Mouse (Mus musculus) layer of hippocampus, postnatal 14 days (tissue): Measurements from ENCODE around the gene Adcy6. TPM values are rescaled to one million over a fixed set of nuclear protein-coding genes. Genes with fewer than 3 reads are reported as not detected.

Experiments used
- DNase-seq, 2 experiments: peaks; one replicate each; pipeline ENCODE4 v3.0.0; 2021 to 2022; ENCODE audit warnings: low spot score in 2 of 2, mixed read lengths in 1 of 2
- long read RNA-seq, 2 experiments: library from polyadenylated mRNA; stranded (forward); transcript quantifications; one replicate each; pipeline ENCODE4 v2.0.0; 2021
- total RNA-seq, 2 experiments: library from RNA; stranded (reverse); gene quantifications; 2 replicates each; pipeline ENCODE4 v1.2.3; 2021

Adcy6 gene
- total RNA-seq = 10 to 100 TPM; 45.1 to 45.3 TPM
- long read RNA-seq, experiment 1, partial matches to known transcripts = 2 of 6 reads
- long read RNA-seq, experiment 1, other reads (novel, unspliced or antisense) = 3 of 6 reads
- long read RNA-seq, experiment 2, partial matches to known transcripts = 4 of 4 reads
- long read RNA-seq, experiment 2, other reads (novel, unspliced or antisense) = 0 of 4 reads

DNA sequence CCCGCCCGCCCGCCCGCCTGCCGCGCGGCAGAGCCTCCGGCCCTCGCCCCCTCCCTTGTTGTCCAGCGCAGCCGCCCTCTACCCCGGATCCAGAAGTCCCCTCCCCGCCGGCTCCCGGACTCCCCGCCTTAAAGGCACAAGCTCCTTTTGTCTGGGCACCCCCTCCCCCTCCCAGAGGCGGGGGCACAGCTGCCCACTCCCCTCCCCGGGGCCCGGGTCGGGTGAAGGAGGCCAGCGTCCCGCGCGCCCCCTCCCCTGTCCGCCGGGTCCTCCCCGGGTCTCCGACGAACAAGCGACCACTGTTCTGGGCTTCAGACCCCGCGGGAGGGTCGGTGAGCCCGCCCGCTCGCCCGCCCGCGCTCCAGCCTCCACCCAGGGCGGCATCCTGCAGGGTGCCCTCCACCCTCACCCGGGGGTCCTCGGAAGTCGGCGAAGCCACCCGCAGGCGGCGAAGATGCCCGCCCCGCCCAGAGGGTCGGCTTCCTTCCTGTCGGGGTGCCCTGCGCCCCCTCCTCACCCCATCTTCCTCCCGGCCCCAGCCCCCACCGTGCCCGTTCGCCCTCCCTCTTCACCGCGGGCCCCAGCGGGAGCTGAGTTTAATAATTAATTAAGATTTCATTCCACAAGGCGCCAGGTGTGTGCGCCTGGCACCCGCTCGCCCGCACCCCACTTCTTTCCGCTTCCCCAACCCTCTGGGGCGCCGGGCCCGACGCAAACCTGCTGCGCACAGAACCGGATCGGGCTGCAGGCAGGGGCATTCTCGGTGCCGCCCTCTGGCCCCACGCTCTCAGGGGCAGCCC, at the start of gene Adcy6:
TSS of gene Adcy6 (minus strand) at position 746 of the 800 bp plus-strand sequence.
- DNase-seq = peak; percentile 69 to 83

- DNase-seq = no peak
Observed at GRCm38 (mm10) chr15:98656982-98657751, 47.3 kb upstream of the Adcy6 start.

- no peak for DNase-seq
Observed at GRCm38 (mm10) chr15:98652174-98652573, 42.3 kb upstream of the Adcy6 start.

DNA sequence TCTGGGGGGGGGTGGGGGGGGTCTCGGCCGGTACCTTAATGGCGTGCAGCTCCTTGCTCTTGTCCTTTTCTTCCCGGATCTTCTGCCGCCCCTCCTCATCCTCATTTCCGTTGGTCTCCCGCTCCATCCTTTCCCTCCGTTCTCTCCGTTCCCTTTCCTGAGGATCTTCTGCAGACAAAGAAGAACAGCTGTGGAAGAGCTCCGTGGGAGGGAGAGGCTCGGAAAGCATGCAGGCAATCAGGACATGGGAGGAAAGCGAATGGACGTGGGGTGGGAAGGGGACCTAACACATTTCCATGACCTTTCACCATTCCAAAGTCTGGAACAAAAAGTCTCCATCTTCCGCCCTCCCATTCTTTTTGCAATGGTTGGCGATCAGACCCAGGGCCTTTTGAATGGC, 41.6 kb upstream of the Adcy6 start:
- no peak for DNase-seq

GRCm38 (mm10) chr15:98648071-98648470, 38.2 kb upstream of the Adcy6 start:
- DNase-seq = peak in 1 of 2 experiments; percentile 66

DNA sequence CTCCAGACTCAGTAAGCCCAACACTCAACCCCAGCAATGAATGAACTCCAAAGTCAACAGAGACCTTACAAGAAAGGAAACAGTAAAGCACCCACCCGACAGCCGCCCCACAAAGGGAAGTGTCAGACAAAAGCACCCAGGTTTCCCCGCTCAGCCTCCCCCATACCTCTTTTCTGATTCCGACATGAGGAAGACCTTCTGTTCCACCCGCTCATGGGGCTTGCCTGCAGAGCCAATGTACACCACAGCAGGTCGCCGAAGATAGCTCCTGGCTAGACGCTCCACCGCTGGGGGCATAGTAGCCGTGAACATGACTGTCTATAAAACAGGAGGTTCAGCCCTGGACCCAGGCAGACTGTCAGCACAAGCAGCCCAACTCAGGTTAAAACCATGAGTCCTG, 37.4 kb upstream of the Adcy6 start:
- no peak for DNase-seq

- DNase-seq = no peak
Observed at GRCm38 (mm10) chr15:98646737-98647136, 36.9 kb upstream of the Adcy6 start.

DNA sequence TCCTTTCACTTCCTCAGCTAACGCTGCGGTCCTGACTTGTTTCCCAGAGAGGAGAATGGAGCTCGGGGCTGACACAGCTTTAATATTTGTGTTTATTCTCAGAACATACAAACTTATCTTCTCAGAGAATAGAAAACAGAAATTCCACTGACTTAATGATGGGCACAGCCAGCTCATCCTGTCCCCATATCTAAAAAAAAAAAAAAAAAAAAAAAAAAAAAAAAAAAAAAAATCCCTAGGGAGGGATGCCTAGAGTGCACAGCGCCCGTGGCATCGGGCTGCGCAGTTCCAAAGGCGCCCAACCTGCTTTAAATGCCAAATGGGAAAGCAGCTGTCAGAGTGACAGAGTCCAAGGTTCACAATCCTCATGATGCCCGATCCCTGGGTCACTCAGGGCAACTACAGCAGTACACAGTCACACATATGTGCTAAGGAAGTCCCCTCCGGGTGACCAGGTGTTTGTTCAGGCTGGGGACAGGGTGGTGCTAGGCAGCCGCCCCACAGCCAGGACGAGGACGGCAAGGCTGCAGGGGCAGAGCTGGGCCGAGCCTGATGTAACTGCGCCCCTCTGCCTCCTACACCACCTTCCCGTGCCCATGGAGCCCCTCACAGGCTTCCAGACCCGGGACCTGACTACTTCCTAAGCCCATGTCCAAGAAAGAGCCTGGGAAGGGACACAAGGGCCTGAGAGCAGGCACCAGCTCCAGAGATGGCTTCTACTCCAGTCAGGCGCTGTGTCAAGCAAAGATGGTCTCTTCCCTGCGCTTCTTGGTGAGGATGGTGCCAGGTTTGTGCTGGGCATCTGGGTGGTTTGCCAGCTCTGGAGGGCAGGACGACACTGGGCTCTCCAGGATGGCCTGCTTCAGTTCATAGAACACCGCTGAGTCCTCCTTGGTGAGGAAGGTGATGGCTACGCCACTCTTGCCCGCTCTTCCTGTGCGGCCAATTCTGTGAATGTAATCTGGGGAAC, 35.5 kb upstream of the Adcy6 start:
- DNase-seq = no peak

- DNase-seq = no peak
Observed at GRCm38 (mm10) chr15:98644406-98644805, 34.5 kb upstream of the Adcy6 start.

DNA sequence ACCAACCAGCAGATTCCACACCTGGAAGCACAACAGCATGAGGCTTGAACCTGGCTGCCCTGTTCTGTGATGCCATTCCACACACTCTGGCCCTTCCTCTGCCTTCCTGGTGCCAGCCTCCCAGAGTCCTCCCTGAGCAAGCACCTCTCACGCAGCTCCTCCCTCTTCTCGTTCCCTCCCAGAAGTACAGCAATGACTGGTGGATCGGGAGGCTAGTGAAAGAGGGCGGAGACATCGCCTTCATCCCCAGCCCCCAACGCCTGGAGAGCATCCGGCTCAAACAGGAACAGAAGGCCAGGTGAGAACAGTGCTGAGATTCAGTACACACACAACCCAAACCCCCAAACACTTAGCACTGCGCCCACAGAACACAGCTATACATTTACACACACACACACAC, 30.3 kb upstream of the Adcy6 start:
- no peak for DNase-seq

DNA sequence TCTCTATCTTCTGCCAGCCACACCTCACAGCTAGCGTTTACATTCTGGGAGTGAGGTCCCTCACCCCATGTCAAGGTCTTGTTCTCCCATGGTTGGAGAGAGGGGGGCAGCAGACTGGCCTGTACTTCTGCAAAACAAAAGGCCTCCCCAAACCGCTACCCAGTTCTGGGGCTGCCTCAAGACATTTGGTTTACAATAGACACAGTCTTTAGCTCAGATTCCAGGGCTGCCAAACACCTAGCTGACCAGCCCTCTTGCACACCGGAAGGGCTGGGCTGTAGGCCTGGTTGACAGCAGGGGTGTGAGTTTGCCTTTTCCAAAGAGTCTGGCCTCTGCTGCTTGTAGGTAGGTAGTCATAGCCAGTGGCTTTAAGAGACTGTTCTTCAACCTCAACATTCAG, 27.3 kb upstream of the Adcy6 start:
- DNase-seq = no peak

DNA sequence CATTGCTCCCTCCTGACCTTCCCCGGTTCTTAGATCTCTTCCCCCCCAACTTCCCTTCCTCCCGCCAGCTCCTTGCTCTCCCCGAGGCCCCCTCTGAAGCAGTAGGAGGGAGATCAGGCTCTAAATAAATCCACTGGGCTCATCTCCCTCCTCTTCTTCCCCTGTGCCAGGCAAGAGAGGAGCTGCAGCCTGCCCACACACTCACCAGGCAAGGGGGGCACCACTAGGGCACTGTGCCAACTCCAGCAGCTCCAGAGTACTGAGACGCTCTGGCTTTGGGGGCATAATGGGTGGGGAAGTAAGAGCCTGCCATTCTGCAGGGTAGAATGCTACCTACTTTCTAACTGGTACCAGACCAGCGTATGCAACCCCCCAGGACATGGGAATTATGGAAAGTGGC, 26.6 kb upstream of the Adcy6 start:
- DNase-seq = no peak

- DNase-seq = no peak
Observed at GRCm38 (mm10) chr15:98635291-98635841, 25.5 kb upstream of the Adcy6 start.

- peak; percentile 82 to 83 for DNase-seq
Observed at GRCm38 (mm10) chr15:98634541-98635081, 24.7 kb upstream of the Adcy6 start.

DNA sequence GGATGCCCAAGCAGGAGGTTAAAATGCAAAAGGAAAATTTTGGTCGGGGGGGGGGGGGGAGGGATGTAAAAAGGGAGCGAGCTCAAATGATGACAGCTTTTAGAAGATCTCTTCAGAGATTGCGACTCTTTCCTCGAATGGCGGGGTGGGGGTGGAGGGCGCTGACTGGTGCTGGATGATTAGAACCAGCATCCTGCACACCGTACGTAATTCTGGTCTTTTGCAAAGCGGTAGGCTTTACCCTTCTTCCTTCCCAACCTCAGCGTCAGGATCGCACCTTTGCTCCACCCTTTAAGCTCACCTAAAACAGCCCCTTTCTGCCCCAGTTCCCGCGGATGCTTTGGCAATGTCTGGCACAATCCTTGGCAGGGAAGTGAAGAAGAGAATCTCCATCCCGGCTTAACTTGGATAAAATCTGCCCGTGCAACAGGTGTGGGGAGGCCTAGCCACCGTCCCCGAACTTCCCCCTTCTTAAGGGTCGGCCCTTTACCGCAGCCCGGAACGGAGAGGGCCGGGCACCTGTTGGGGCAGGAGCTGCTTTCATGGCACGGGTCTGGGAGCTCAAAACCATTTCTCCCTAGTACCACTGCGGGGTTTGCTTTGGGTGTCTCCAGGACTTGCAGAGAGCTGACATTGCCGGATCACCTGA, 24.1 kb upstream of the Adcy6 start:
- DNase-seq = no peak

GRCm38 (mm10) chr15:98632921-98633320, 23.0 kb upstream of the Adcy6 start:
- DNase-seq = no peak

DNA sequence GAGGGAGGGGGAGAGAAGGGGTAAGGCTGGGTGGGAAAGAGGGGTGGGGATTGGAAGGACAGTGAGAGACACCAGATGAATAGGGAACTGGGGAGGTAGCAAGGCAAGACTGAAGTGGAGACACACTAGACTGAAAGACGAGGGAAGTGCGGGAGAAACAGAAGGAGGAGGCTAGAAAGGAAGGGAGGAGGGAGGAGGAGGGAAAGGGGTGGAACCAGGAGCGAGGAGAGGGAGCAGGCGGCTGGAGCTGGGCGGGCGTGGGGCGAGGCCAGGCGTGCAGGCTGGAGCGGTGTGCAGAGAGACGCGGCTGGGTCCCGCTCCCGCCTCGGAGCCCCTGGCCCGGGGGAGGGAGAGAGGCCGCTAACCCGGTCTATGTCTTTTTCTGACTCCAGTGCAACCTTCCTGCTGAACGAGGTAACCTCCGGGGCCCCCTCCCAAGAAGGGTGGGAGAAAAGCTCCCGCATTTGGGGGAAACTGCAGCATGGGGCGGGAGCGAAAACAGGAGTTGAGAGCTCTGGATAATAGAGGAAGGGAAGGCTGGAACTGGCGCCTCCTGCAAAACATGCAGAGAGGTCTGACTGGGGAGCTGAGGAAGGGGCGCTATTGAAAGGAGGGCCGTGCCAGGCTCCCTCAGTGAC, 22.4 kb upstream of the Adcy6 start:
- DNase-seq = no peak

- DNase-seq = peak in 1 of 2 experiments; percentile 68
Observed at GRCm38 (mm10) chr15:98631493-98631892, 21.6 kb upstream of the Adcy6 start.

DNA sequence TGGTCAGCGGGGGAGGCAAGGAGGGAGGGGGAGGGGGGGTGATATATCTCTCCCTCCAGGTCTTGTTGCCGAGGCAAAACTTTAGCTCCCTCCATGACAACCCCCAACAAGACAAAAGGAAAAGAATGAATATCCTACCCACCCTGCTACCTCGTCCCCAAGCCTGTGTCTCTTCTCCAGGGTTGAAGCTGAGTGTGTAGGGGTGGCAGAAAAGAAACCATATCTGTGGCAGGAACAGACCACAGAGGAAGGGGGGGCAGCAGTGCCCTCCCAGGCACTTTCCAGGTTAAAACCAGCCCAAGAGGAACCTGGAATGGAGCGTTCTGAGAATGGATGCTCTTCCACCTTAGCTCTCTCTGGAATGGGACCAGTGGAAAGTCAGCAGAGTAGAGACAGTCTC, 20.7 kb upstream of the Adcy6 start, which contains the start of gene Cacnb3:
TSS of gene Cacnb3 (plus strand) at position 301 of the 400 bp plus-strand sequence.
- DNase-seq = no peak
